Mouse (Mus musculus) retina, embryonic 14.5 days (tissue): ENCODE results near the gene Tcp11l2.
A peak's percentile ranks its signal among the peaks of the same experiment; 100 is the strongest.

ENCODE experiments used
- DNase-seq: peaks from one replicate; pipeline ENCODE4 v3.0.0-alpha.2; 2015; ENCODE audit warnings: low spot score

The Tcp11l2 gene

GRCm38 (mm10) chr10:84576395-84577070, at the start of gene Tcp11l2:
Tcp11l2 (plus strand) TSS chr10:84576626.
- peak; percentile 97 for DNase-seq

DNA sequence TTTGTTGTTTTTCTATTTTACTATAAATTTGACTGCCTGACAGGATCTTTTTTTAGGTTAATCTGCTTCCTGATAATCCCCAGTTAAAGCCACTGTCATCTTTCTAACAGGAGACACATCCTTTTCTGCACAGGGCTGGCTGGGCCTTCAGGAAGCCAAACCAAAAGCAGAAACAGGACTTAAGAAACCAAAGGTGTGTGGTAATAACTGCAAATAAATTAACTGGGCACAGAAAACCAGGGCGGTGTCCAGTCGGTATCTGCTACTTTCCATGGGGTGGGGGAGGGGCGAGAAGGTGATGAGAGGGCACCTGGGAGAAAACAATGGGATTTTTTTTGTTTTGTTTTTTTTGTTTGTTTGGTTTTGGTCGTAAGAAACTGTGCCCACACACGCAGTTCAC, 49.4 kb upstream of the Tcp11l2 start:
- DNase-seq, result no peak

DNA sequence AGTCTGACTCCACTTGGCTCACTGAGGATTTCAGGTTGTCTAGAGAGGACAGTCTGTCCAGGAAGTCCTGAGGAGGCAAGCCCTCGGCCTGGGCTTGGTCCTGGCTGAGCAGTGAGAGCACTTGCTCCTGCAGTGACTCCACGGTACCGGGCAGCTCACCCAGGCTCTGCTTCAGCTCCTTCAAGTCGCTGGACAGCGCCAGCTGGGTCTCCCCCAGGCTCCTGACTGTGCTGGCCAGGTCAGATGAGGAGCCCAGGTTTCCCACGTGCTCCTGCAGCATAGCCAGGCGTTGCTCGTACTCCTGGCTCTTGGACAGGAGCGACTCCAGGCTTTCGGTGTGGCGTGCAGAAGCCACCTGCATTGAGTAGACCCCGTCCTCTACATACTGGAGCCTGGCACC, 48.8 kb upstream of the Tcp11l2 start:
- DNase-seq, result no peak

- no peak for DNase-seq
Observed at GRCm38 (mm10) chr10:84530388-84530787, 46.0 kb upstream of the Tcp11l2 start.

- no peak for DNase-seq
Observed at GRCm38 (mm10) chr10:84531576-84531975, 44.9 kb upstream of the Tcp11l2 start.

DNA sequence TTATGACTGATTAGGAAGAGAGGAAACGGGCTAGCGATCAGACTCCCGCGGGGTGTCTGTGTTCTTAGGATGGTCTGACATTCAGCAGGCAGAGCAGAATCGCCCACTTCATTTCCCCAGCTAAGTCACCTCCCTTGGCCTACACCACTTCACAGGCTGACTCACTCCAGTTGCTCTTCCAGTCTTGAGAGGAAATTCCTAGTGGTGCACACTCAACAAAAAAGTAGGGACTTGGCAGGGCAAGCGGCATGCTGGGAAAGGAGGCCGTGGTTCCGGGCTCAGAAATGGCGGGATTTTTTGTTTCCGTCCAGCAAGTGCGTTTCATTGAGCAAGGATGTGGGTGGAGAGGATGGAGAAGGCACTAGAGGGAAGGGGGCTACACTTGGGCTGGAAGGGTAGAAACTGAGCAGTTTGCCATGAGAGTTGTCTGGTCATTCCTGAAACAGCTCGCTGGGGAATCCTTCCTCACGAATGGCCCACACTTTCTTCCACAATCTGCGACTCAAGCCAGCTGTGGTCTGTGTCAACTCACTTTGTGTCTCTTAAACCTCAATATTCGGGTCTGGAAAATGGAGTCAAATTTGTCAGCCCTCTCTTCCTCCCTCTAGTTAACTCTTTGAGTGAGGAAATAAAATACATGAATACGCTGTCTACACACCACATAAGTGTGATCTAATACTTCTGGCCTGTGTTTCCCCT, 44.1 kb upstream of the Tcp11l2 start:
- no peak for DNase-seq

DNA sequence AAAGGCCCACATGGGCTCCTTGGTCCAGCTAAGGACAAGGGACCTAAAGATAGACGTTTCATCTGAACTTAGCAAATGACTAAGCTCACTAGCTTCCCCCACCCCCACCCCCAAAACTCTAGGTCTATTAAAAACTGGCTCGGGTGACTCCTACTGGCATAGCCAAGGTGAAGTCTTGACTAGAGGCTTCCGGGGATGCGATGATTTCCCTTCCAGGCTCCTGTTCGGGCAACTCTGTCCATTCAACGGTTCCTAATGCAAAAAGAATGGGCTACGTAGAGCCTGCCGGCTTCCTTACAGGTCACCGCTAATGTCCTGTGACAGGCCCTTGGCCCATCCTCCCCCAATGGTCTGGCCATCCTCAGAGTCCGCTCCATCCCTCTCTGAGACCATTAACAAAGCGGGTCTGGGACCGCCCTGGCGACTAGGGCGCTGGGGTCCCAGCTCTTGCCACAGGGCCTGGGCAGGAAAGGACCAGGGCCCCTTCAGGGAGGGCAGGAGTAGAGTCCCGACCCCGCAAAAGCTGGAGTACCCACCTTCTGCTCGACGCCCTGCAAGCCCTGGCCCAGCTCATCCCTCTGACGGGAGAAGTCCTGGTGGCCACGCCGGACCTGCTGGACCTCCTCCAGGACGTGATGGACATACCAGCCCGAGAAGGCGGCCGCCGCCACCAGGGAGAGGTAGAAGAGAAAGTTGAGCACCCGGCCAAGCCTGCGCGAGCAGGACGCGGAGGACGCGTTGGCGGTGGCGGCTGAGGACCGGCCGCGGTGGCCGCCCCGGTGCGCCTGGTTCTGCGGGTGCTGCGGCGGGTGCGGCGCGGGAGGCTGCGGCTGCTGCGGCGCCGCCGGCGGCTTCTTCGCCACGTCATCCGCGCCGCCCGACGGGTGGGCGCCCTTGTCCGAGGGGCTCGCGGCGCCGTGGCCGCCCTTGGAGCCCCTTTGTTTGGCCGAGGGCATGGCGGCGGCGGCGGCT, 43.2 kb upstream of the Tcp11l2 start:
- peak; percentile 90 for DNase-seq

- DNase-seq, result peak; percentile 82
Observed at GRCm38 (mm10) chr10:84533912-84534671, 42.3 kb upstream of the Tcp11l2 start, which contains the start of gene Ckap4. Ckap4 (minus strand) TSS chr10:84534062.

GRCm38 (mm10) chr10:84535458-84535857, 41.0 kb upstream of the Tcp11l2 start:
- DNase-seq, result no peak

DNA sequence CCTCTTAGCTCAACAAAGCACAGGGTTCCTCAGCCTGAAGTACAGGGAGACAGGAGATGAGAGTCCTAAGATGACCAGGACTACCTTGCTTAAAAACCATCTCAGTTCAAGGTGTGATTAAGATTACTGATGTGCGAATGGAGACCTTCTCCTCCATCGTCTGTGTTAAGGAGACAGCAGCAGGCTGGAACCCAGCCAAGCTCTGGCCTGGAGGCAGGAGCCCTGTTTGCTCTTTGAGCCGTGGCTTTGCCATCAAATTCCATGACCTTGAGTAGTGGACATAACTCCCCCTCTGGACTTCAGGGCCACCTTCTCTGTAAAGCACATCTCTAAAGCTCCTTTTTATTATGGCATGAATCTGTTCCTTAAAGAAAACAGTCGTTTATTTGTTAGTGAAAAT, 40.6 kb upstream of the Tcp11l2 start:
- DNase-seq, result no peak

GRCm38 (mm10) chr10:84539651-84540050, 36.8 kb upstream of the Tcp11l2 start:
- no peak for DNase-seq

DNA sequence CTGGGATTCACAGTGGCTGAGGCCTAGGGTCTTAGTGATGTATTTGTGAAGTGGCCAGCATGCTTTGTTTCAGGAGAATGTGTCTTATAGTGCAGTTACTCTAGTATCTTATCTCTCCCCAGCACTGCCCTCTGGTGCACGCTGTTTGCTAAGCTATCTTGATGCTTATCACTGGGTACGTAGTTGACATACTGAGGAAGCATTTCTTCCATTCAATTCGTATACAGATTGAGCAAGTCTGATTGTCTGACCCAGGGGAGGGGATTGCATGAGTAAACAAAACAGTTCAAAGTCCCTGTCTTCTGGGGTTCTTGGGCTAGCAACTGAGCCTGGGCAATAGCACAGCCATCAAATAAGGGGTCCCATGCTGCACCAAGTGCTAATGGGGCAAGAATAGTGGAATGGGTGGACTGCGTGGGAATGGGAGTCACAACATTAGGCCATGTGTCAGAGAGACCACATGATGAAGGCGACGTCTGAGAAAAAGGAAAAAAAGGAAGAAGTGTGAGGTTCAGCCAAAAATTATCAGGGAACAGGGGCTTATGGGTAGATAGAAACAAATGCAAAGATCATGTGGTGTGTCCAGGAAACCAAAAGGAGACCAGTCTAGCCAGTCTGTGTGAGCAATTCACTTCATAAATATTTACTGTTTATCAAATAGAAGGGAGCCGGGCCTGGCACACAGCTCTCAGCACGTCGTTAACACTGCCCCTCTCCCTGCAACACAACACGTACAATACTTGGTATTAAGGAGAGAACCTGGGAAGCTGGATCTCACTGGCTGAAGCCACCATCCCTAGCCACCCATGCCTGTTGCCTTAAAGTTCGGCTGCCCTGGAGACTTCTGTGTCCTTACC, 33.4 kb upstream of the Tcp11l2 start:
- no peak for DNase-seq

DNA sequence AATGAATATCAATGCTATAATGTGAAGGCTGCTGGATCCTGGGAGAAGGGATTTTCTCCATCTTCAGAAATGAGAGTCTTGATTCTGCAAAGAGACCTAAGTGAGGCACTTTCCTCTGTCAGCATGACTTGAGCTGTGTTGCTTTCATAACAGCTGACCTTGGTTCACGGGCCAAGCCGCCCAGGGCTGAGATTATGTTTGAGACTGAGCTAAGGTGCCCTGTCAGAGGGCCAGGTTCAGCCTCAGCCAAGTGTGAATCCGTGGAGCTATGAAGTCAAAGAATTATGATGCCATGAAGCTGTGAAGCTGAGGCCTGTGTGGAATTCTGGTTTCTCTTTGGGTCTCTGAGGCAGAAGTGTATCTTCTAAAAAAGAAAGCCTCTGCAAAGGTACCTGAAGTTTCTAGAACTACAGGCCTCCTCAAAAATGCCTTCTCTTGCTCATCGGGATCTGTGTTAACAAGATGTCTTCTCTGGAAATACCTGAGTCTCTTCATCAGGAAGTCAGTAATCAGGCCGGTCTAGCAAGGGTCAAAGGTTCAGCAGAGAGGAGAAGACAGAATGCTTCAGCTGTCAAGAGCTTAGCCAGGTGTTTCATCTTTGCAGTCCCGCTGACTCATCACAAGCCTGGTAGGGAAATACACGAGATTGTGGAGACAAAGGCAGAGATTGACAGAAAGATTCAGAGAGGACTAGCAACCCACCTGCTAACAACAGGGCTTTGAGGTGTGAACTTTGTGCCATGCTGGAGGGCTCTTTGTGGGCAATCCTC, 31.4 kb upstream of the Tcp11l2 start:
- no peak for DNase-seq

- DNase-seq, result no peak
Observed at GRCm38 (mm10) chr10:84549146-84549919, 27.1 kb upstream of the Tcp11l2 start.

DNA sequence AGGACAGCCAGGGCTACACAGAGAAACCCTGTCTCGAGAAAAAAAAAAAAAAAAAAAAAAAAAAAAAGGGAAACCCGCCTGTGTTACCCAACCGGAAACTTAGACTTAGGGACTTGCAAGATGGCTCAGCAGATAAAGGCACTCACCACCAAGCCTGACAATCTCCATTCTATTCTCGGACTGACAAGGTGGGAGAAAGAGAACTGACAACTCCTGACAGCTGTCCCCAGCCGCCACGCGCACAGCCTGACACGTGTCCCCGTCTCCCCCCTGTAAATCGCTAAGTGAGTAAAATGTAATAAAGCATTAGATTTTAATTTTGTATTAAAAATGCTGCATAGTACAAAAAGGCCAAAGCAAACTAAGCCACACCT, 26.5 kb upstream of the Tcp11l2 start:
- no peak for DNase-seq

DNA sequence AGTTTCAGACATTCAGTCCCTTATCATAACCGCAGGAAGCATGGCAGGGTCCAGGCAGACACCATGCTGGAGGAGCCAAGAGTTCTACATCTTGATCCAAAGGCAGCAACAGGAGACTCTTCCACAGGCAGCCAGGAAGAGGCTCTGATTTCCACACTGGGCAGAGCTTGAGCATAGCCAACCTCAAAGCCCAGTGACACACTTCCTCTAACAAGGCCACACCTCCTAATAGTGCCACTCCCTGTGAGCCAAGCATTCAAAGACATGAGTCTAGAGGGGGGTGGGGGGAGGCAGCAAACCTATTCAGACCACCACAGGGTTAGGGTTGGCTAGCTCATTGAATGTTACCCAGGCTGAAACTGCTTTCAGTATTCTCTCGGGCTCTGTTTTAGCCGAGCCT, 24.6 kb upstream of the Tcp11l2 start:
- DNase-seq, result no peak

DNA sequence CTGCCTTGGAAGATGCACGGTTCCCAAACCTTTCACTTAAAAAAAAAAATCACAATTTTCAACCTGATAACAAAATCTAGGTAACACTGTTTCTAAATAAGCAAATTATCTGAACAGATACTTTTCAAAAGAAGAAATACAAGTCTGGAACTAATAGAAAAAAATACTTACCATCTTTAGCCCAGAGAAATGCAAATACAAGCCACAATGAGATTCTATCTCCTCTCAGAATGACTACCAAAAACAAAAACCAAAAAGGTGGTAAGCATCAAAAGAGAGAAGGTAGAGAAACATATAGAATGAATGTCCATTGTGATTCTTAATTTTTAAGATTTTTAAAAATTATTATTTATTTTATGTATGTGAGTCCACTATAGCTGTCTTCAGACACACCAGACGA, 23.9 kb upstream of the Tcp11l2 start:
- DNase-seq, result no peak

GRCm38 (mm10) chr10:84554291-84555009, 22.0 kb upstream of the Tcp11l2 start:
- DNase-seq, result no peak

DNA sequence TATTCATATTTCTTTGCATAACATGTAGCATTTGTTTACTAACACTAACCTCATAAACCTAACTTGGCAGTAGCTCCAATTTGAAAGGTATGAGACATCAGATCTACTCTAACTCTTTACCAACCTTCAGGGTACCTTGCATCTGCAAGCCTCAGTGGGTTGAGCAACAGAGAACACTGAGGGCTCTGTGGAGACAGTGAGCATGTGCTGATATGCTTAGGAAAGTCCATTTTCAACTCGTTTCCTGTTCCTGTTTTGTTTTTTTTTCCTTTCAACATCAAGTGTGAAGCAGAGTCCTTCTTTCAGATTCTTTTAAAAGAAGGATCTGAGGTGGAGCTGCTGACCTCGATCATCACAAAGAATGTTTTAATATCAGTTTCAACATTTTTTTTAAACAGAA, 20.3 kb upstream of the Tcp11l2 start:
- no peak for DNase-seq
